Mouse (Mus musculus): ENCODE data around the gene Aff2. TPM values are rescaled to one million over a fixed set of nuclear protein-coding genes. Genes with fewer than 3 reads are reported as not detected.

Gene Aff2
- polyA plus RNA-seq, 1 experiment from 2014 or later, result 3.1 TPM

GRCm38 (mm10) chrX:69815054-69815453 lies 455.0 kb downstream of the Aff2 start:
- Histone ChIP-seq H3K4me3 (ENCODE audit: low read depth, low read length) (no peak overlapping the region), H3K36me3 (ENCODE audit: control insufficient read depth, insufficient read depth, low read length) (no peaks in the 10 kb centered on the region), H3K4me1 (replicated peaks; ENCODE audit: control insufficient read depth, insufficient read depth, low read length) (no peaks in the 10 kb centered on the region), H3K27me3 (replicated peaks; ENCODE audit: control insufficient read depth, insufficient read depth, low read length) (no peaks in the 10 kb centered on the region), H3K9me3 (ENCODE audit: control insufficient read depth, low read length) (no peaks in the 10 kb centered on the region), H3K27ac (ENCODE audit: low read depth, low read length) (no peak overlapping the region), H3K9ac (ENCODE audit: low read depth, low read length) (no peak overlapping the region), H3K4me2 (no peak overlapping the region)
- DNase-seq (ENCODE audit: low spot score), result no peak
- 87% methylated on average over 2 of the region's 2 CpGs for WGBS
- ATAC-seq (replicated peaks; ENCODE audit: low FRiP score), result no peak

- Histone ChIP-seq H3K36me3 (ENCODE audit: control insufficient read depth, insufficient read depth, low read length) (no peaks in the 10 kb centered on the region), H3K27ac (ENCODE audit: low read depth, low read length) (no peak overlapping the region), H3K4me2 (no peak overlapping the region), H3K4me1 (replicated peaks; ENCODE audit: control insufficient read depth, insufficient read depth, low read length) (no peaks in the 10 kb centered on the region), H3K9me3 (ENCODE audit: control insufficient read depth, low read length) (no peaks in the 10 kb centered on the region), H3K4me3 (ENCODE audit: low read depth, low read length) (no peak overlapping the region), H3K9ac (ENCODE audit: low read depth, low read length) (no peak overlapping the region), H3K27me3 (replicated peaks; ENCODE audit: control insufficient read depth, insufficient read depth, low read length) (no peaks in the 10 kb centered on the region)
- no peak for DNase-seq (ENCODE audit: low spot score)
- WGBS, result 83% methylated on average over 3 of the region's 3 CpGs
- no peak for ATAC-seq (replicated peaks; ENCODE audit: low FRiP score)
Measured at GRCm38 (mm10) chrX:69817679-69818078, 457.6 kb downstream of the Aff2 start.

GRCm38 (mm10) chrX:69818188-69818587 lies 458.1 kb downstream of the Aff2 start:
- DNase-seq (ENCODE audit: low spot score), result no peak
- no peaks in the 10 kb centered on the region for H3K9me3 ChIP-seq (ENCODE audit: control insufficient read depth, low read length)
- no peaks in the 10 kb centered on the region for H3K27me3 ChIP-seq (replicated peaks; ENCODE audit: control insufficient read depth, insufficient read depth, low read length)
- H3K4me1 ChIP-seq (replicated peaks; ENCODE audit: control insufficient read depth, insufficient read depth, low read length), result no peaks in the 10 kb centered on the region
- no peaks in the 10 kb centered on the region for H3K36me3 ChIP-seq (ENCODE audit: control insufficient read depth, insufficient read depth, low read length)
- no peak overlapping the region for H3K4me2 ChIP-seq
- ATAC-seq (replicated peaks; ENCODE audit: low FRiP score), result no peak
- H3K4me3 ChIP-seq (ENCODE audit: low read depth, low read length), result no peak overlapping the region
- no peak overlapping the region for H3K9ac ChIP-seq (ENCODE audit: low read depth, low read length)
- WGBS, result 69% methylated on average over 5 of the region's 5 CpGs
- no peak overlapping the region for H3K27ac ChIP-seq (ENCODE audit: low read depth, low read length)

DNA sequence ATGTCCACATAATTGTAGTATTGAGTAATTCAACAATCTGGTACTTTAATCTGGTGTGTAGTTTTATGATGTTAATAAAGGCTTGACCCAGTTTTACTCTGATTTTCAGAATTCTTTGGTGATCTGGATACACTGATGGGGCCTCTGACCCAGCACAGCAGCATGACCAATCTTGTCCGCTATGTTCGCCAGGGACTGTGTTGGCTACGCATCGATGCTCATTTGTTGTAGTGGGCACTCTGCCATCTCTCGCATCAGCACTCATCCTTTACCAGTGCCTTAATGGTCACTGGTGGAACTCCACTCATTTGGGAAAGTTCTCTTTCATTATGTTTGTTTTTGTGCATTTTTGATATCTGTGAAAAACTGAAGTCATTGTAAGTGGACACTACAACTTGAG lies 507.5 kb downstream of the Aff2 start:
- 87% methylated on average over 5 of the region's 5 CpGs for WGBS
- Histone ChIP-seq H3K27ac (ENCODE audit: low read depth, low read length) (no peak overlapping the region), H3K4me1 (replicated peaks; ENCODE audit: control insufficient read depth, insufficient read depth, low read length) (no peaks in the 10 kb centered on the region), H3K27me3 (replicated peaks; ENCODE audit: control insufficient read depth, insufficient read depth, low read length) (no peaks in the 10 kb centered on the region), H3K4me2 (no peak overlapping the region), H3K4me3 (ENCODE audit: low read depth, low read length) (no peak overlapping the region), H3K9ac (ENCODE audit: low read depth, low read length) (no peak overlapping the region), H3K9me3 (ENCODE audit: control insufficient read depth, low read length) (no peaks in the 10 kb centered on the region), H3K36me3 (ENCODE audit: control insufficient read depth, insufficient read depth, low read length) (no peaks in the 10 kb centered on the region)
- ATAC-seq (replicated peaks; ENCODE audit: low FRiP score), result no peak
- DNase-seq (ENCODE audit: low spot score), result no peak

DNA sequence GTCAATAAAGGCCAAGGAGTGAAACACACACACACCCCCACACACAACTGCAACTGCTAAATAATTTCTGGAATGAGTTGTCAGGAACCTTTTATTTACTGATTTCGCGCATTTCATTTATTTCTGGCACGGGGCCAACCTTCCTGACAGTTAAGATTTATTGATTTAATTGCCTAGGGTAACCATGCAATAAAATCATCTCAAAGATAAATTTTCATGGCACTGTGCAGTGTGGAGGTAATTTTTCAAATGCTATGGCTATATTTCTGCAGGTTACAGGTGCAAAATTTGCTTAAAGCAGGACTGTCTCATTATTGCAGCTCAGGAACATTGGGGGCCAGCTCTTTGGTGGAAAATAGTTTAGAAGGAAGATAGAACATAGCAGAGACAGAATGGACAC lies 531.6 kb downstream of the Aff2 start:
- Histone ChIP-seq H3K4me1 (replicated peaks; ENCODE audit: control insufficient read depth, insufficient read depth, low read length) (no peaks in the 10 kb centered on the region), H3K4me3 (ENCODE audit: low read depth, low read length) (no peak overlapping the region), H3K9ac (ENCODE audit: low read depth, low read length) (no peak overlapping the region), H3K4me2 (no peak overlapping the region), H3K9me3 (ENCODE audit: control insufficient read depth, low read length) (no peaks in the 10 kb centered on the region), H3K27ac (ENCODE audit: low read depth, low read length) (no peak overlapping the region), H3K36me3 (ENCODE audit: control insufficient read depth, insufficient read depth, low read length) (no peaks in the 10 kb centered on the region), H3K27me3 (replicated peaks; ENCODE audit: control insufficient read depth, insufficient read depth, low read length) (no peaks in the 10 kb centered on the region)
- ATAC-seq (replicated peaks; ENCODE audit: low FRiP score), result no peak
- 87% methylated on average over 3 of the region's 3 CpGs for WGBS
- DNase-seq (ENCODE audit: low spot score), result no peak
